Comparison of ENCODE assay signal across 11 mouse cellular contexts in the genomic region with DNA sequence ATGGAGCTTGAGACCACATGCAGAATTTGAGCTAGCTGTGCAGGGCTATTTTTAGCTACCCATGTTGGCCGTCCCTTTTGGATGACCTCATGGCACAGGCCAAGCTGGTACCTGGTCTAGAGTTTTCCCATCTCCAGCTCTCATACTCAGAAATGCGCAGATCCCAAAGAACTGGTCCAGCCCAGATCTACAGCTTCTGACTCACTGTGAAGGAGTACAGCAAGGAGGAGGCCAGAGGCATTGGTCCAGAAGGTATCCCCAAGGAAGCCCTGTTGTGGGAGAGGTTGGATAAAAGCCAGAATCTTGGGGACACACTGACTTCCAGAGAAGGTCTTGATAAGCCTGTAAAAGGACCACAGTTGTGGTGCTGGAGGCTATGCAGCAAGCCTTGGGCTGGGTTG.
A peak's percentile ranks its signal among the peaks of the same experiment; 100 is the strongest.
DNase-seq lines count a peak whose midpoint lies in the region; ATAC-seq and TF ChIP-seq lines count a peak whose summit lies in the region.
"Had no signal": no experiment of that assay in that cellular context is flagged by ENCODE, and none has a peak within 500 bp of the region (broad histone marks: within the 10 kb centered on the region; RNA-seq: fewer than 3 reads in every experiment).

No protein-coding gene starts in this region.

- 0 out of 2 replicates have a peak, but pooled peaks cover 3% of the 10 kb centered on the region for H3K27me3 ChIP-seq in kidney, embryonic 16.5 days (ENCODE audit: insufficient read depth, low read length)
- H3K27me3 ChIP-seq in intestine, postnatal 0 days (replicated peaks; ENCODE audit: control insufficient read depth, insufficient read depth, low read length), result no peaks in the 10 kb centered on the region

- peaks cover 32% of the 10 kb centered on the region for H3K4me1 ChIP-seq in kidney, embryonic 16.5 days (ENCODE audit: insufficient read depth, low read length)
- no peaks in the 10 kb centered on the region for H3K4me1 ChIP-seq in intestine, postnatal 0 days (replicated peaks; ENCODE audit: control insufficient read depth, insufficient read depth, low read length)

- no peak overlapping the region for H3K4me2 ChIP-seq in kidney, embryonic 16.5 days (replicated peaks; ENCODE audit: low read depth, low read length)
- no peak overlapping the region for H3K4me2 ChIP-seq in intestine, postnatal 0 days (replicated peaks; ENCODE audit: low read depth)
- H3K4me2 ChIP-seq: lung, embryonic 14.5 days had no signal

- TF ChIP-seq CTCF in intestine, postnatal 0 days (IDR thresholded peaks at IDR 0.05; ENCODE audit: low read depth), result no peak

- 56% methylated on average over 2 of the region's 2 CpGs for WGBS in kidney, embryonic 16.5 days
- WGBS in intestine, postnatal 0 days, result 57% methylated on average over 2 of the region's 2 CpGs

- no peaks in the 10 kb centered on the region for H3K36me3 ChIP-seq in kidney, embryonic 16.5 days (ENCODE audit: insufficient read depth, low read length)
- no peaks in the 10 kb centered on the region for H3K36me3 ChIP-seq in intestine, postnatal 0 days (ENCODE audit: control insufficient read depth, insufficient read depth)
- H3K36me3 ChIP-seq: embryonic facial prominence, embryonic 10.5 days had no signal

- no peak overlapping the region for H3K4me3 ChIP-seq in kidney, embryonic 16.5 days (ENCODE audit: low read length)
- H3K4me3 ChIP-seq in intestine, postnatal 0 days (ENCODE audit: low read depth, low read length), result no peak overlapping the region
- H3K4me3 ChIP-seq: embryonic facial prominence, embryonic 10.5 days had no signal

- no peak overlapping the region for H3K9ac ChIP-seq in kidney, embryonic 16.5 days (replicated peaks; ENCODE audit: low read length)
- no peak overlapping the region for H3K9ac ChIP-seq in intestine, postnatal 0 days (ENCODE audit: low read depth, low read length)
- H3K9ac ChIP-seq: lung, embryonic 14.5 days had no signal

- ATAC-seq in kidney, embryonic 16.5 days (ENCODE audit: low FRiP score, low TSS enrichment), result no peak
- no peak for ATAC-seq in intestine, postnatal 0 days
- ATAC-seq: activated CD4-positive, CD25-positive, alpha-beta regulatory T cell, adult 4 months had no signal

- peak; percentile 59 for DNase-seq in kidney, adult 11 months
- DNase-seq in cerebellum, adult 18-20 months, result peak; percentile 64 to 76
- peak; percentile 83 to 84 for DNase-seq in heart, adult 18-20 months
- peak; percentile 22 for DNase-seq in kidney, postnatal 14 days
- no peak for DNase-seq in urinary bladder, postnatal 4 days (ENCODE audit: low spot score in 2 of 2)
- DNase-seq in layer of hippocampus, adult 11-12 months (ENCODE audit: low spot score), result no peak
- DNase-seq: lung, embryonic 14.5 days had no signal

- no peak overlapping the region for H3K27ac ChIP-seq in kidney, embryonic 16.5 days (ENCODE audit: low read length)
- H3K27ac ChIP-seq in intestine, postnatal 0 days (ENCODE audit: low read depth, low read length), result no peak overlapping the region
- H3K27ac ChIP-seq: embryonic facial prominence, embryonic 10.5 days had no signal

- no peaks in the 10 kb centered on the region for H3K9me3 ChIP-seq in kidney, embryonic 16.5 days (ENCODE audit: low read length)
- no peaks in the 10 kb centered on the region for H3K9me3 ChIP-seq in intestine, postnatal 0 days (ENCODE audit: control insufficient read depth)
- H3K9me3 ChIP-seq: embryonic facial prominence, embryonic 10.5 days had no signal

Comparison
In these comparisons a context has a peak if more than half of its experiments do, and no peak if none do; other contexts are left out.
1. DNase-seq: peak in kidney, adult 11 months (single experiment), cerebellum, adult 18-20 months (2 of 2), heart, adult 18-20 months (2 of 2) and kidney, postnatal 14 days (single experiment); none in urinary bladder, postnatal 4 days (0 of 2) and layer of hippocampus, adult 11-12 months (single experiment).